Mouse (Mus musculus): Measurements from ENCODE around the gene Ciao2a.

The Ciao2a gene

DNA sequence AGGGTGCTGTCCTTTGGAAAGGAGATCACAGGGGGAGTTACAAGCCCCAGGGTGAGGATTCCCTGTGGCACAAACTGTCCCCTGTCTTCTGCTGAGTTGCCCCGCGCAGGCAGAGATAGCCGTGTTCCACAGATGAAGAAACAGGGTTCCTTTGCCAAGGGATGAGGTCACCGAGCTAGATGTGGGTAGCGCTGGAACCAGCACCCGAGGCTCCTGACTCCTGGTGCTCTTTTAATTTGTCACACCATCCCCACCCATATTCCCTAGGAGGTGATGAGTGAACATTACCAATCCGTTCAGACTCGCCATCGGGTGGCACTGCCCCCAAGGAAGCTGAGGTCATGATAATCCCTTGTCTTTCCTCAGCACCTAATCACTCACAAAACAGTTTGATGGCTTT is 36.6 kb downstream of the Ciao2a start:
- no peak for DNase-seq (ENCODE audit: low read depth)

DNA sequence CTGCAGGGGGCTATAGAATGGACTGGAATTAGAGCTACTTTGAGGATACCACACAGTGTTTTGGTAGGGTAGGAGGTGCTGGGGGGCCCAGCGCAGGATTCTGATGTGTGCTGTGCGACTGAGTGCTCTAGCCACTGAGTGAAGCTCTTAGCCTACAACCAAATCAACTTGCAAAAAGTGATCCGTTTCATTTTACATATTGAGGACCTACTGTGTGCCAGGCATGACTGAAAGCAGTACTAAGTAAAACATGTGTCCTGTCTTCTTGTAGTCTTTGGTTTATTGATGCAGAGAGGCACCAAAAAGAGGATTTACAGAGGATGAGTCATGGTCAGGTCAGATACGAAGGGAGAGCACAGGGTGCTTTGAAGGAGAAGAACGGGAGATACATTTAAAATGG is 40.8 kb downstream of the Ciao2a start:
- DNase-seq (ENCODE audit: low read depth): no peak

DNA sequence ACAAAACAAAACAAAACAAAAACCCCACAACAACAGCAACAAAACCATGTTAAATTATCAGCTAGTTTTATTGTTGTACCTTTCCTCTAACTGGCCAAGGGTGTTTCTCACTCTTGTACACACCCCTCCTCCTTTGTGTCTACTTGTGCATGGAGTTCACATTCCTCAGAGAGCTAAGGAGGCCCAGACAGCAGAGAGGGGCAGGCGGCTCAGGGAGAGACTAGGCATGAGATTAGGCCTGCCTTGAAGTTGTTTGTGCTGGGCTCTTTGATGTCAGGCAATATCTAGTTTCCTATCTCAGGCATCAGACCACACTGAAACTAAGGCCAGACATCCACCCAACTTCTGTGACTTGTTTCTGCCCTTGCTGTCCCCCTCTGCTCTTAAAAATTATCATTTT is 41.8 kb downstream of the Ciao2a start:
- DNase-seq (ENCODE audit: low read depth): no peak

DNA sequence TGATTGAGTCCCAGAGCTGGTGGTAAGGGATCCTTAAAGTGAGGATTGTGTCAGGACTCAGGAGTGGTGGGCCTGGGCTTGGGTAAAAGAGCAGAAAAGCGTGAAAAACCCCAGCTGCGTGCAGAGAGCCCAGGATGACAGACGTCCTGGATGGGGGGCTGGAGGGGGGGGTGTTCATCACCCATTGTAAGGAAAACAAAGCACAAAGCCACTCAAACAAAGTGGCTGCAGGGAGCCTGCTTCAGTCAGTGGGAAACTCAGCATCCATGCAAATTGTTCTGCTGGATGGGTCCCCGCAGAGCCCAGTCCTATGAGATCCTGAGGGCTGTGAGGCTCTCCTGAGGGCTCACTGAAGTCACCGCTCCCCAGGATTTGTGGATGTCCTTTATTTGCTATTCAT is 44.1 kb downstream of the Ciao2a start:
- no peak for DNase-seq (ENCODE audit: low read depth)

DNA sequence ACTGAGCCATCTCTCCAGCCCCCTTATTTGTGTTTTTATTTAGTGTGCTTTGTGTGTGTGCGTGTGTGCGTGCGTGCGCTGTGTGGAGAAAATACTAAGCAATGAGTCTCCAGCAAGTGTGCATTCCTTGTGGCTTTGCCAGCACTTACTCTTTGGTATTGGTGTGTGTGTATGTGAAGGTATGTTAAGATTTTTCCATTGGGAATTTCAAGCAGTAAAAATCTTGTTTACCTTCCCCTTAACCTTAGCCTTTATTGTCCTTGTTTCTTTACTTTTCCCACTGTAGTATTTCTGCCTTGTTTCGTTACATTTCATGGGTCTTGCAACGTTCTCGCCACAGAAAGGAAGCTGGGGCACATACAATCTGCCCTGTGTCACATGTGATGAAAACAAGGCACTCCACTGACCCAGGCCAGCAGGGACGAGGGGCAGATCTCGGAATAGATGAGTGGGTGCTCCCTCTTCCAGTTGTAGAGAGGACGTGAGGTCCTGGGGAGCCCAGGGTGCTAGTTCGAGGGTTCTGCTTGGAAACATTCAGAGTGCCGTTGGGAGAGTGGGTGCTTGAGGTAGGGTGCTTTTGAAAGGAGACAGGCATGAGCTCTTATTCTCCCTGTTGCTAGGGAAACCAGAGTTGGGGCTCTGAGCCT is 45.0 kb downstream of the Ciao2a start:
- DNase-seq (ENCODE audit: low read depth): no peak

DNA sequence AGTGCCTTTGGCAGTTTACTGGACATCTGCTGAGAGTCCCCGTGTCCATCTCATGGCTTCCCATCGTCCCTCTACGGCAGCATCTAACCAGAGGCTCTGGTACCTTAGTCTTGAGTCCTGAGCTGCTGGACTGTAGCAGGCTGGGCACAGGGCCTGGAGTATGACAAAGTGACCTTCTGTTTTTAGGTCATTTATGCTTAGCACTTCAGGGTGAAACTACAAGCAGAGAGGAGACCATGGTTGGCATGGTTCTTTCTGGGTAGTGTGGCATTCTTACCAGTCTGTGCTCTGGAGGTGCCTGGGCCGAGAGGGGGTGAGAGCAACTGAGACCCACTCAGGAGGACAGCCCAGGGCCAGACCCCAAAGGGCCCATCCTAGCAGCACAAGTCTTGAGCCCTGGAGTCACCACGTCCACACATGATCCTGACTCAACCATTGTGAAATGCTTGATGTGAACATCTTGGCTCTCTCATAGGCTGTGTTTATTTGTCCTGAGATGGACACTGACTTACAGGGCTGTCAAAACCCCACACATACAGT is 47.0 kb downstream of the Ciao2a start:
- no peak for DNase-seq (ENCODE audit: low read depth)

DNA sequence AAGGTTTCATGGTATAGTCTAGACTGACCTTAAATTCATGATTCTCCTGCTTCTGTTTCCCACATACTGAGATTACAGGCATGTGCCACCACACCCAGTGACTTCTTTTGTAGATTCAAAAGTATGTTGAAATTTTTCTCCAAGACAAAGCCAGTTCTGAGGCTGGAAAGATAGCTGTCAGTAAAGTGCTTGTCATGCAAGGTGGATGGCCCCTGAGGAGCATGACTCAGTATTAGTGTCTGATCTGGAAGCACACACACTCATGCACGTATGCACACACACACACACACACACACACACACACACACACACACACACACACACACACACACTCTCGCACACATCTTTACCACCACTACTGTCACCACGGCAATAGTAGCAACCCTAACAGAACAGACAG is 48.6 kb downstream of the Ciao2a start:
- no peak for DNase-seq (ENCODE audit: low read depth)

DNA sequence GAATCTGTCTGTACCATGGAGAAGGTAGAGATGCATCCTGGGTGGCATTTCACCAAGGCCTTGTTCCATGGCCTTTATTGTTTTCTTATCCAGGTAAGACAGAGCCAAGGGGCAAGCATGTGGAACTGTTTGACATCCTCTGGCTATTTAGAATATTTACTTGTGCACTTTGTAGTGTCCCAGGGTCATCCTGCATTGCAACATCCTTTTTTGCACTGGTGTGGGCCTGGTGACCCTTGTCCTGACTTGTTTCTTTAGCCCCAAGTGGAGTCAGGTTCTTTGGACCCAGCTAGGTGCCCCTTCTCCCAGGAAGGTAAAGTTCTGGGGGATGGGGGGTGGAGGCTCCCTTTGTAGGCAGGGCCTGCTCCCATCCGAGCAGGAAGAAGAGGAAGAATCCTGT is 51.6 kb downstream of the Ciao2a start:
- no peak for DNase-seq (ENCODE audit: low read depth)

DNA sequence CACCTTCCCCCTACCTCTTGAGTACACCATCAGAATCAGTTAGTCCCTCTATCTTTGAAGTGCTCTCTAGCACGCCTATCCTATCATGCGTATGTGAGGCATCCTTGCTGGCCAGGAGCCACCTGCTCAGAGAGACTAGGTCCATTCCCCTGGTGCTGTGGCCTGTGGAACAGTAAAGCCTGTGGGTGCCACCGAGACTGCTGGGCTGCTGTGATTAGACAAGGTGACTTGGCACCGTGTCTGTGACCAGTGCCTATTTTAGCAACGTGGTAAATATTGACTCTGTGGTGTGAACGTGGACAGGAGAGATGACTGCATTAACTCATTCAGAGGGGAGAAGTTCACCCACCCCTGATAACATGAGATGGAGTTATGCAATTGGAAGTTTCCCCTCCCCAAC is 53.4 kb downstream of the Ciao2a start:
- no peak for DNase-seq (ENCODE audit: low read depth)

DNA sequence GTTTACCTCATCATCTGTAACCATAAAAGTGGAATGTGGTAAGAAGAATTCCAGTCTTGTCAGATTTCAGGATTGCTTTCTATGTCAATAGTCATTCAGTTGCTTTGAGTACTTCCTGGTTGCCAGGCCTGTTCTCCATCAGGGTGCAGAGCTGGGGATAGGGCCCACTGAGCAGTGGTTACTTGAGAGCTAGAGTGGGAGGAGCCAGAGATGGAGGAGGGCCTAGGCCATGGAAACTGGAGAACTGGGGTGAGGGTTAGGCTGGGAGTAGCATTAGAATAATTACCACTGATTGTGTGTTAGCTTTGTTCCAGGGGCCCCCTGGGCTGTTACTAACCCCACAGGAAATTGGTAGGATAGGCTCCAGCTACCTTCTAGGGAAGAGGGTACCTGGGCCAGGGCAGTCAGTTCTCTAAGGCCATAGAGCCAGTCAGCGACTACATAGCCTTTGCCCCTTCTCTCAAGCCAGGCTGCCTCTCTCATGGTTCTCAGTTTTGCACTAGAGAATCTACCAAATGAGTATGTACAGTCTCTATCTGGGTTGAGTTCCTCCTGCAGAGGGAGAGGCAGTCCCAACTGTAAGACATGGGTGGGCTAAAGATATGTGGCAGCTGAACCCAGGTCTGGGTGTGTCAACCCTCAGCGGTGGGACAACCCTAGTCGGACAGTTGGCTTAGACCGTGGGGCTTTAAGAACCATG is 54.9 kb downstream of the Ciao2a start:
- DNase-seq (ENCODE audit: low read depth): no peak

DNA sequence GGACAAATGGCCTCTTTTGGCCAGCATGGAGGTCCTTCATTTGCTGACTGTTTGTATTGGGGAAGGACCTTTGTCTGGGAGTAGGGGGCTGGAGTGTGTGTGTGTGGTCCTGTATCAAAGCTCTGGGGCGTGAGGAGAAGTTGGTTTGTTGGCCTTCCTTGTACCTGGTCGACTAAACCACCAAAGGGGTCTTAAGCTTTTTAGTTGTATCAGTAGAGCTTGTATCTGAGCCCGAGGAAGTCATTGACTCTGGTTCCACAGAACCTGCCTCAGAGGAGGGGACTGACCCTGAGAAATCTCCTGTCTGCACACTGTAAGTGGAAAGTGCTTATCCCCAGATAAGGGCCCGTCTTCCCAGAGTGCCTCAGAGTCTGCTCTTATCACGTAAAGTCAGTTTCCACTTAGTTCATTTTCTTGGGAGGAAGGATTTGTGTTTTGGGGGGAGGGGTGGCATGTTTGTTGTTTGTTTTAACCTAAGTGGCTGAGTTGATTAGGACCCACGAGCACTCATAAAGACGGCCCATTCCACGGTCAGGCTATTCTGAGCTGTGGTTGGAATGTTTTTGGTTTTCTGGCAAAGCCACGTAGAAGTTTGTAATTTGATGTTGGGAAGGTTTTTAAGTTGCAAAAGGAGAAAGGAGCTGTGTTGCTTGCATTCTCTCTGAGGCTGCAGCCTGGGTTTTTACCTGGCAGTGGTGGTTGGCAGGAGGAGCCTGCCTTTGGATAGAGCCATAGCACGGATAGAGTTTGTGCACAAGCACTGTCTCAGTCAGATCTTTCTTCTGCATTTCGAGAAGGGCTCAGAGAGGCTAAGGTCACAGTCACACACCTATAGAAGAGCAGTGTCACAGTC is 55.6 kb downstream of the Ciao2a start:
- no peak for DNase-seq (ENCODE audit: low read depth)

DNA sequence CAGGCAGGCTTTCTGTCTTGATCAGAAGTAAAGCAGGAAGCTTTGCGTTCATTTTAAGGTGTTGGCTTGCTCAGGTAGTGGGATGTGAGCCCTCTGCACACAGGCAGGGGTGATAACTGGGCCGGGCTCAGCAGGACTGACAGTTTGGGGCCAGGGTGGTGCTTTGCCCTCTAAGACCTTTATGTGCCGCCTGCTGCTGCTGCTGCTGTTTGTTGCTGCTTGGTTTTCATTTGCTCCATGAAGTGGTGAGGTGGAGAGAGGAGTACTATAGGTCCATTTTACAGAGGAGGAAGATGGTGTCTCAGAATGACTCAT is 56.2 kb downstream of the Ciao2a start:
- no peak for DNase-seq (ENCODE audit: low read depth)

DNA sequence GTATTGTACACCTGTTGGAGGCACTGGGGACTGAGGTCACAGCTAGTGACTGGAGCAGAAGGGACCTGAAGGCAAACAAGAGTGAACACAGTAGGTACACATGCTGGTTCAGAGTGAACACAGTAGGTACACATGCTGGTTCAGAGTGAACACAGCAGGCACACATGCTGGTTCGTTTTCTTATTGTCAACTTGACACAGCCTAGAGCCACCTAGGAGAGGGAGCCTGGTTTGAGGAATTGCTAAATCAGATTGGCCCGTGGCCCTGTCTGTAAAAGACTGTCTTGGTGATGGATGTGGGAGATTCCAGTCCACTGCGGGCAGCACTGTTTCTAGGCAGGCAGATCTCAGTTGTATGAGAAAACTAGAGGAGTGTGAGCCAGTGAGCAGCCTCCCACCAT is 56.6 kb downstream of the Ciao2a start:
- no peak for DNase-seq (ENCODE audit: low read depth)

DNA sequence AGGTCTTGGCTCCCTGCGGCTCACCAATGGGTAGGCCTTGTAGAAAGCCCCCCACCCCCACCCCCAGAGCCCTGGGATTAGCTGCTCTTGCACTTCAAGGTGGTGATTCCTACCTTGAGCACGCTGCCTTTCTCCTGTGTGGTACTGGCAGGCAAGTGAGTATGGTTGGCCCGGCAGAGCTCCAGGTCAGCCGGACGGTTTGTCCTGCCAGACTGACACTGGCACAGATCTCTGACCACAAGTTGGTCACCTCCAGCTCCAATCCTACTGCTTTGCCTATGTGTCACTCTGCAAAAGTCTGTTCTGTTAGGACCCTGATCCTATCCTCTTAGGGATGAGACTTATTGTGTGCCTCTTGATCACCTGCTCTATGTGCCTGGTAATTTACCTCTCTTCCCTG is 58.2 kb downstream of the Ciao2a start:
- DNase-seq (ENCODE audit: low read depth): no peak

DNA sequence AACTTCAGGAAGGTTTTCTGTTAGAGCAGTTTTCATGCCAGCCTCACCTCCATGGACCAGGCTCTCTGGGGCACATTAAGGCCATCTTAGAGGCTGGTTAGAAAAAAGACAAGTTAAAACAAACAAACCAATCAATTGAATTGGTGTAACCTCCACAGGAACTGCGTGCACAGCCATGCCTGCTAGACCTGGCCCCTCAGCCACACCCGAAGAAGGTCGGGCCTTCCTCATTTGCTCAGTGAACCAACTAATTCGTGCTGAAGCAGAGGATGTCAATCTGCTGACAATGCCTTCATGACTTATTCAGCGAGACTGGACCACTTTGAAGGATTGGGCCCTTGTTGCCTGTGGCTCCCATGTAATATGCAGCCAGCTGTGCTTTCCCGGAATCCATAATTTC is 60.0 kb downstream of the Ciao2a start:
- no peak for DNase-seq (ENCODE audit: low read depth)

All from 416B (cell line).